Mouse (Mus musculus): ENCODE results near the gene Mllt3.

Mllt3 gene

GRCm38 (mm10) chr4:87954421-87955083 is 78.6 kb downstream of the Mllt3 start:
- in situ Hi-C loops (cut with MboI, MseI), result no loop called here

DNA sequence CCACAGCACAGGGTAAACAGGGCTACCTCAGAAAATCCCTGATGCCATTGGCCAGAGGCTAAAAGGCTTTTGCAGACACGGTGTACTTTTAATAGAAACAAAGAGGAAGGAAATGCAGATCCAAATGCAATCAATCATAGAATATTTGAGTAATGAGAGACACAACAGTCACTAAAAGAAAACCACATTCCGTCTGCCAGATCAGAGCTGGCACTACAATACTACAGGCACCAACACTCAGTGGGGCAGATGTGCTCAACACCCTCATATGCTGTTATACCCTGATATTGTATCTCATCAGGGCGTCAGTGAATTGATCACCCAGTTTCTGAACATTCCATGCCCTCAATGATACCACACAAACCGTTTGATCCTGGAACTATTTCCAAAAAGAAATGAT is 79.4 kb downstream of the Mllt3 start:
- in situ Hi-C loops (cut with MboI, MseI), result no loop called here

GRCm38 (mm10) chr4:87953268-87953667 is 79.9 kb downstream of the Mllt3 start:
- in situ Hi-C loops (cut with MboI, MseI), result no loop called here

- in situ Hi-C loops (cut with MboI, MseI), result no loop called here
These were observed 83.7 kb downstream of the Mllt3 start for GRCm38 (mm10) chr4:87949451-87949850.

DNA sequence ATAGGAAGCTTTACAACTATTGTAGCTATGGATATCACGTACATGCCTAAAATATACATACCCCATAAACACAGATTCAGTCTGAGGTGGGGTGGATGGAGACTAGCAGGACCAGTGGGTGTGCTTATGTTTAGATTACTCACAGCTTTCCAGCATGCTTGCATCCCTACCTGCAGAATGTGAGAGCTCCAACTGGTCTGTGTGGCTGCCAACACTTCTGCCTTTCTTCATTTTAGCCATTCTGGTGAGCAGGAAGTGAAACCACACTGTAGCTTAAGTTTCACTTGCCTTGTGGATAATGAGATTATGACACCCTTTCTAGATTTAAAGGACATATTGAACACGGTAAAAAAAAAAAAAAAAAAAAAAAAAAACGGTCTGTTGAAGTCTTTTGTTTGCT is 88.8 kb downstream of the Mllt3 start:
- in situ Hi-C loops (cut with MboI, MseI), result no loop called here

DNA sequence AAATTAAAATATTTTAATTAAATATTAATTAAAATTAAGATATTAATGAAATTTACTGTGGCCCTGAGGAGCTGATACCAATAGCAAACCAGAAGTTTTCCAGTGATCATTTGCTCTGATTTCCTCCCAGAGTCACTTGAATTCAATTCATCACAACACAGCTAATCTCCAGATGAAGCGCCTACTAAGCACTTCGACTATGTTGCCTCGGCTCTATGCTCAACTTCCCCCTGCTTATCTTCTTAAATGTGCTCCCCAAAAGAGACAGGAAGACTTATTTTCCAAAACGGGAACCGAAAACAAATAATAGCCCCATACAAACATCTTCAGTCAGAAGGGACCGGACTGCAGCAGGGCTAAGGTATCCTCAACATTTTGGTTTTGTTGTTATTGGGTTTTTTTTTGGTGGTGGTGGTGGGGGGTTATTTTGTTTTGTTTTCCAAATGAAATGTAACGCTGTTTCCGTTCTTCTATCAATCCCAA is 90.2 kb downstream of the Mllt3 start:
- in situ Hi-C loops (cut with MboI, MseI), result no loop called here

GRCm38 (mm10) chr4:87939474-87940154 is 93.5 kb downstream of the Mllt3 start:
- in situ Hi-C loops (cut with MboI, MseI), result no loop called here

GRCm38 (mm10) chr4:87936326-87936725 is 96.8 kb downstream of the Mllt3 start:
- in situ Hi-C loops (cut with MboI, MseI), result no loop called here

GRCm38 (mm10) chr4:87933701-87934337 is 99.3 kb downstream of the Mllt3 start:
- in situ Hi-C loops (cut with MboI, MseI), result no loop called here

DNA sequence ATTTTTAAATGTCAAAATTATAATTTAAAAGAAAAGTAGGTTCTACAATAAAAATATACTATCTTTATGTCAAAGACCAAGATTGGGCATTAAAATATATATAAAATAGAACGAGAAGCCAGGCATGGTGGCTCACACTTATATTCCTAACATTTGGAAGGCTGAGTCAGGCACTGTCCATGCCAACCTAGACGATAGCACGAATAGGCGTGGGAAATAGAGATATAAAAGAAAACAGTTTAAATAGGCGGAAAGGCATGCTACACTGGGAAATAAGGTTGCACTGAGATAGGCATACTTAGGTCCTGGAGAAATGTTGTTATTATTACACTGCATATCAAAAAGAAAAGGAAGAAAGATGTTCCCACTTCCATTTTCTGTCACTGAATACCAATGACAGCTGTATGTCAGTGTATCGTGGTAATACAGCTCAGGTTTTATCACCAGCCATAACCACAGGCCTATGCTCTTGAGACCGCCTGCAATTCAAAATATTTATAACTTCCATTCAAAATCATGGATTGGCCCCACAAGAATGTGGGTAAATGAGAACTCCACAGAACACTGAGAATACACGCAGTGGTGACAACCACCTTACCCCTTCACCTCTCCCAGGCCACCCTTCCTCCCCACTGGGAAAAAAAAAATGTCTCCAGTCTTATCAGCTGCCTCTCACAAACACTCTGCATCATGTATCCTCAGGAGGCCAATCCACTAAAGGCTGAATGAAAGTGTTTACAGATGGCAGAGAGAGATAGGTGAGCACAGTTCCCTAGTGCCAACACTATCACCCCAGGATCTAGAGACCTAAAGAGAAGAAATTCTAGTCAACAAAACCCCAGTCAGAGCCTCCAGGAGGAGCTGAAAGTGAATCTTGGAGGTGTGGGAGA is 102.6 kb downstream of the Mllt3 start:
- in situ Hi-C loops (cut with MboI, MseI), result no loop called here

DNA sequence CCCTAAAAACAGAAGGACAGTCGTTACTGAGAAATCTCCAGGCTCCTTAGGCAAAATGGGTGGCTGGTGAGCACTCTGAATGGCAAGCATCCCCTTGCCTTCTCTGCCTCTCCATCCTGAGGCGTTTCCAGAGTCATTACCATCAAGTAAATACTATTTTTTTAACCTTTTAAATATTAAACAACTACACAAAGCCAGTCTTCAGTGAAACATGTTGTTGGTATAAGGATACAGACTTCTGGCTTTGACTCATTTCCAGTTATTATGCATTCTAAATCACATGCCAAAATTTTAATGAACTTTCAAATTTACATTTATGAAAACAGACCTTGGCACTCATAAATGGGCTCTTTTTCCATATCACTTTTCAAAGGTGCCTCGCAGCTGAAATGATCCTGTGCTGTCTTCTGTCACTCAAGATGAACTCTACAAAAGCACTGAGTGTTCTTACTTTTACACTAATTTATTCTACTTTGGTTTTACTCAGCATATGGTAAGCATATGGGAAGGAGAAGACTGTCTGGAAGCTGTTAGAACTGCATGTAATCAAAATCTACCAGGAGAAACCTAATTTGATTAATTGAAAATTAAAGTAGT is 104.5 kb downstream of the Mllt3 start:
- in situ Hi-C loops (cut with MboI, MseI), result no loop called here

DNA sequence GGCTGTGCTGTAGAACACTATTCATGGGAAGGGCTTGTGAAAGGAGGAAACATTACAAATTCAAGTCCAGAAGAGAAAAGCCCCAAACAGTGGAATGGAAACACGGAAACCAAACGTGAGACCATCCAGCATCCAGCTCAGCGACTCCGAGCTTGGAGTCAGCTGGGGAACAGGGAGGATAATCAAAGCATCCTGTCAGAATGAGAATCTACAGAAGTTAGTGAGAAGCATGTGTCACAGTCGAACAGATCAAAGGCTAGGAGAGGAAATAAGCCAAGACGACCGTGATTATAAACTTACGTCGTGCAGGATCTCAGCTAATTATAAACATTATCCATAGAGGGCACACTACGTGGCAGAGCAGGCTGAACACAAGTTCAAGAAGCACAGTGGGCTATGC is 105.8 kb downstream of the Mllt3 start:
- in situ Hi-C loops (cut with MboI, MseI), result no loop called here

- in situ Hi-C loops (cut with MboI, MseI), result no loop called here
These were observed 112.5 kb downstream of the Mllt3 start for GRCm38 (mm10) chr4:87920664-87921063.

DNA sequence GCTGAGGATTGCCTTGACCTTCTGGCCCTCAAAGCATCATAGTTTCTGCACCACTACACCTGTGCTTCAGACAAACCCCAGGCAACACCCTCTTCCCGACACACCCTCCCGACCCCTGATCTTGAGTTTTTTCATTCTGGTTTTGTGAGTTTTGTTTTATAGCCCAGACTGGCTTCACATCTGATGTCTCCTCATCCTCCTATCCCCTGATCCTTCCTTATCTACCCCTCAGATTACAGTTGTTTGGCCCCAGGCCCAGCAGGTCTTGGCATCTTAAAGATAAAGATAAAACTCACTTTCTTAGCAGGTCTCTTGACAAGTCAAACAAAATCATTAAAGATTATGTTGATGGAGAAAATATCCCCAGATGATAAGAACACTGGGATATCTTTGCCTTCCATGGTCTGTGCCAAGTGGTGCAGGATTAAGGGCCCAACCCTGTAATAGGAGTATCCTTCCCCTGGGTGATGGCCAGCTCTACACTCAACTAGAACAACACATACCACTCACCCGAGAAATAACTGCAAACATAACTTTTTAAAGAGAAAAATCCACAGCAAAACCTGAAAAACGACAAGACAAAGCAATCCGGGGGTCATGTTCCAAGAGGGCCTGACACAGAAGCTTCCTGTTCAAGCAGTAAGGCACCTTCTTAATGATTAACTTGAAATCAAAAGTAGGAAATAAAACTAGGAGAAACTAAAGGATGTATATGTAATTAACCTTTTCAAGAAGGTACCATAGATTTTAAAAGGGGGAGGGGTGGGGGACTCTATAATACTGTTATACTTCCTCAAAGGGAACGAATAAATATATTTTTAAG is 121.8 kb downstream of the Mllt3 start:
- in situ Hi-C loops (cut with MboI, MseI), result no loop called here

DNA sequence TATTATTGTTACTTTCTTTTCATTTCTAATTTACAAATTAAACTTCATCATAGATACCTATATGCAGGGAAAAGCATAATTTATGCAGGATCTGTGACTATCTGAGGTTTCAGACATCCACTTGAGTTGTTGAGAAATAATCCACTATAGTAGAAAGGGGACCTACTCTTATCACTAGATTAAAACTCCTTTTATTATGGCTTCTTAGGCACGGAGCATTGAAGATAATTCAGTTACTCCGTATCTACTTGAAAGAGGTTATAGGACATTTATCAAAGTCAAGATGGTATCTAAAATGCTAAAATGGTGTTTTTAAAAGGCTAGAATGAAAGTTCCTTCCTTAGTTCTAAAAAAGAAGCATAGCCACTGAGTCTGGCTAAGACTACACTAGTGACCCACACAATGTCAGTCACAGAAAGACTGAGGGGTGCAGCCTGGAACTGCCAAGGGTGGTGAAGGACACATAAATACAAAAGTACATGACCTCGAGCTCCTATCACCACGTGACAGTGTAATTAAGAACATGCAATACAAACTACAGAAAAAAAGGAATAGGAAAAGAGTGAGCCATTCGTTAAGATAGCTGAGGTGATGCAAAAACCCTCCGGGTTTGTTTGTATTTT is 127.9 kb downstream of the Mllt3 start:
- in situ Hi-C loops (cut with MboI, MseI), result no loop called here

DNA sequence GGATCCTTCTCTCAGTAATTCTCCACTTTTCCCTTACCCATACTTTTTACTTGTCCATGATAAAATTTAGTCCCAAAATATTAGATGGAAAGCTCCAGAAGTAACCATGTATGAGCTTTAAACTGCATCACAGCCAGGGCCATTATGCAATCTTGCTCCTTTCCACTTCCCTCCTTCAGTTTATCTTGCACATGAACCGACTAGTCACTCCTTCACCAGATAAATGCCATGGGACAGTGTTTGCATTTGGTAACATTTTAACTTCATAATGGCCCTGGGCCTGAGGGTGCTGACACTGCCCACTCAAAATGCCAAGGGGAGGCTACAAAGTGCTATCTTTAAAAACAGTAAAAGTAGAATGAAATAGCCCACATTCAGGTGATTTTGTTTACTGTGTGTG is 128.4 kb downstream of the Mllt3 start:
- in situ Hi-C loops (cut with MboI, MseI), result no loop called here

GRCm38 (mm10) chr4:87902584-87902983 is 130.6 kb downstream of the Mllt3 start:
- in situ Hi-C loops (cut with MboI, MseI), result no loop called here

DNA sequence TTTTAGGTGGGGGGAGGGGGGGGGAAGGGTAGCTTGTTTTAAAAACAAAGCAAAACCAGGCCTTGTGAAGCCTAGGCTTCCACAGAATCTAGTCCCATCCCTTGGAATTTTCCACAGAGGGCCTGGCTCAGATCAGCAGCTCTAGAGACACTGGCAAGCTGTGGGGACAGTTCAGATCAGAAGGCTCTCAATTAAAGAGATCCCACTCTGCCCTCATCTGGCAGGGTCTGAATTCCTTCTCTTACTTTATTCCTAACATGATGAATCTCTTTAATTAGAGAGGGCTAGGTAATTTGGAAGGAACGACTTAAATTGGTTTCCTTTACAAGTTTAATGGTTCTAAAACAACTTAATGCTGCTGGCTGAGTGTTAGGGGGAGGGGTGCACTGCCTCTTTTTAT is 132.0 kb downstream of the Mllt3 start:
- in situ Hi-C loops (cut with MboI, MseI), result no loop called here

DNA sequence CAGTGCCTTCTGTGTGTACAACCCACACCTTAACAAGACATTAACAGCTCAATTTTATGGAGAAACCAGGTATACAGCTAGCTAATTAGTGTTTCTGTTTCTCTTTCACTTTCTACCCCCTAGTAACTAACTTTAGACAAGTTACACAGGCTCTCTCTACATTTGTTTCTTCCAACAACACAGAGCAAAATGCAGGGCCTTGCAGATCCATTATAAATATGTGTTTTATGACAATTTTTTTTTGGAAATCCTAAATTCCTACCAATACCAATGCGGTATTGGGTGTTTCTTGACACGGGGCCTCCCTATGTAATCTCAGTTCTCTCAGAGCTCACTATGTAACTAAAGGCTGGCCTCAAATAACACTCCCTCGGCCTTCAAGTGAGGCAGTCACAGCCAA is 139.7 kb downstream of the Mllt3 start:
- in situ Hi-C loops (cut with MboI, MseI), result no loop called here

- in situ Hi-C loops (cut with MboI, MseI), result no loop called here
These were observed 140.2 kb downstream of the Mllt3 start for GRCm38 (mm10) chr4:87893012-87893411.
